Mouse (Mus musculus): Measurements from ENCODE around the gene Procr. TPM values are rescaled to one million over a fixed set of nuclear protein-coding genes. Genes with fewer than 3 reads are reported as not detected.

Procr gene
- not detected for polyA plus RNA-seq (2017; shearing (Covaris generic))

GRCm38 (mm10) chr2:155751014-155751786 is at the start of gene Procr:
TSS of gene Procr (plus strand) at chr2:155751117.

GRCm38 (mm10) chr2:155729158-155729645 is 21.7 kb upstream of the Procr start, which contains the start of gene Edem2:
TSS of gene Edem2 (minus strand) at chr2:155729475.

GRCm38 (mm10) chr2:155735766-155736165 is 15.2 kb upstream of the Procr start, which contains the start of gene Gm17581:
TSS of gene Gm17581 (minus strand) at chr2:155735866.

GRCm38 (mm10) chr2:155774927-155775684 is 24.2 kb downstream of the Procr start, which contains the start of gene Mmp24:
TSS of gene Mmp24 (plus strand) at chr2:155775342.

Other genes starting within 250 kb of the Procr start
- gene Acss2, start 233.2 kb upstream of the Procr start, polyA plus RNA-seq (2017; shearing (Covaris generic)): 47.3 TPM
- gene Ggt7, start 232.9 kb upstream of the Procr start, polyA plus RNA-seq (2017; shearing (Covaris generic)): 22.5 TPM
- 18.3 TPM for gene Gss, start 158.3 kb upstream of the Procr start, polyA plus RNA-seq (2017; shearing (Covaris generic))
- 0.17 TPM for gene Myh7b, start 139.9 kb upstream of the Procr start, polyA plus RNA-seq (2017; shearing (Covaris generic))
- 134 TPM for gene Trpc4ap, start 58.7 kb upstream of the Procr start, polyA plus RNA-seq (2017; shearing (Covaris generic))
- gene Edem2, start 21.6 kb upstream of the Procr start, polyA plus RNA-seq (2017; shearing (Covaris generic)): 82.2 TPM
- gene Gm17581, start 15.3 kb upstream of the Procr start, polyA plus RNA-seq (2017; shearing (Covaris generic)): not detected
- 0.10 TPM for gene Mmp24, start 24.2 kb downstream of the Procr start, polyA plus RNA-seq (2017; shearing (Covaris generic))
- gene BC029722, start 68.3 kb downstream of the Procr start, polyA plus RNA-seq (2017; shearing (Covaris generic)): 58.9 TPM
- 228 TPM for gene Eif6, start 75.8 kb downstream of the Procr start, polyA plus RNA-seq (2017; shearing (Covaris generic))
- gene Fam83c, start 83.7 kb downstream of the Procr start, polyA plus RNA-seq (2017; shearing (Covaris generic)): not detected
- 54.2 TPM for gene Uqcc1, start 179.2 kb downstream of the Procr start, polyA plus RNA-seq (2017; shearing (Covaris generic))
- not detected for gene Gm15557, start 189.6 kb downstream of the Procr start, polyA plus RNA-seq (2017; shearing (Covaris generic))
- gene Gdf5, start 194.2 kb downstream of the Procr start, polyA plus RNA-seq (2017; shearing (Covaris generic)): not detected
- gene Cep250, start 205.3 kb downstream of the Procr start, polyA plus RNA-seq (2017; shearing (Covaris generic)): 62.7 TPM

All from inflammation-experienced regulatory T-cells, adult 16 weeks (primary cell).